Mouse (Mus musculus): ENCODE data around the gene Nfix. TPM values are rescaled to one million over a fixed set of nuclear protein-coding genes. Genes with fewer than 3 reads are reported as not detected.

The Nfix gene
- polyA plus RNA-seq, 1 experiment from 2014 or later = 3.7 TPM

DNA sequence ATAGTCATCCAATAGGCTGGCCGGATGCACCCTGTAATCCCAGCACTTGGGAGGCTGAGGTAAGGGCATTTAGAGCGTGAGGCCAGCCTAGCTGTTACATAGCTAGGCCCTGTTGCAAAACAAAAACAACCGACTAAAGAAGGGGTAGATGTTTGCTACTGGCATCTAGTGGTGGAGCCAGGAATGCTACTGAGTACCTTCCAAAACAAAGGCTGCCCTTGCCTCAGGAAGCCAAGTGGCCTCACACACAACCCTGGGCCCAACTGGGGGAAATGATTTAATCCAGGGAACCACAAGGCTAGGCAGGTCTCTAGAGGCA lies 74.2 kb downstream of the Nfix start:
- Histone ChIP-seq H3K36me3 (ENCODE audit: control insufficient read depth, insufficient read depth, low read length) (no peaks in the 10 kb centered on the region), H3K4me1 (ENCODE audit: control insufficient read depth, insufficient read depth, low read length) (peaks cover 21% of the 10 kb centered on the region), H3K9me3 (ENCODE audit: control insufficient read depth, low read length) (no peaks in the 10 kb centered on the region), H3K27me3 (ENCODE audit: control insufficient read depth, insufficient read depth, low read length) (peaks cover 19% of the 10 kb centered on the region; the same call in 1 of the 2 replicates), H3K9ac (ENCODE audit: low read length) (no peak overlapping the region), H3K4me2 (ENCODE audit: low read depth) (no peak overlapping the region), H3K27ac (ENCODE audit: low read depth, low read length) (no peak overlapping the region), H3K4me3 (ENCODE audit: low read depth, low read length) (no peak overlapping the region)
- 25% methylated on average over 3 of the region's 3 CpGs for WGBS
- DNase-seq (ENCODE audit: low spot score) (no peak), ATAC-seq (ENCODE audit: insufficient read depth, low FRiP score, low TSS enrichment) (no peak)

DNA sequence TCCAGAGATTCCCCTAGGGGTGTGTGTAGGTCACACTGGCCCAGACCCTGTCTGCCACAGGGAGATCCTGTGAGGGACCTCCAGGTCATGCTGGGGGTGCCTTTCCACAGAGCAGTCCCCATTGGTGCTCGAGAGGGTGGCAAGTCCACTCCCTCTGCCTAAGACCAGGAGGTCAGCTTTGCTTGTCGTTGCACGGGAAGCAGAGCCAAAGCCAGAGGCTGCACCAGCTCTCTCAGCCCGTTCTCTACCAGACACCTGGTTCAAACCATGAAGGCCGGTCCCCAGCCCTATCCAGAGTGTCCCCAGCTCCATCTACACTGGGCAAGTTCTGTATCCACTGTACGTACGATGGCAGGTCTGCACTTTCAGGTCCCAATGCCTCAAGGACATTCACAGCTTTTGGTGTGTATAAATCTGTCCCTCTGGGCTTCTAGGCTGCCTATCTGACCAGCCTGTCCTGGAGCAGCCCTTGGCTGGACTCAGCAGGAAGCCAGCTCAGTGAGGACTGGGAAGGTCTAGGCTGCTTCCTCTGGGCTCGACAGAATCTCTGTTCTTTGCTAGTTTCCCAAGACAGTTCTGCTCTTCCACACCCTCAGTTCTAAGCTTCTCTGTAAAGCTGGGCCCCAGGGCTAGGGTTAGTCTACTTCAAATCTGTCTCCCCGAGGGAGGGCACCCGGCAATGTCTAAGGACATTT lies 74.8 kb downstream of the Nfix start:
- Histone ChIP-seq H3K9ac (ENCODE audit: low read length) (no peak overlapping the region), H3K9me3 (ENCODE audit: control insufficient read depth, low read length) (no peaks in the 10 kb centered on the region), H3K36me3 (ENCODE audit: control insufficient read depth, insufficient read depth, low read length) (no peaks in the 10 kb centered on the region), H3K4me2 (ENCODE audit: low read depth) (no peak overlapping the region), H3K4me1 (ENCODE audit: control insufficient read depth, insufficient read depth, low read length) (peaks cover 18% of the 10 kb centered on the region), H3K27me3 (ENCODE audit: control insufficient read depth, insufficient read depth, low read length) (peaks cover 19% of the 10 kb centered on the region; the same call in 1 of the 2 replicates), H3K4me3 (ENCODE audit: low read depth, low read length) (no peak overlapping the region), H3K27ac (ENCODE audit: low read depth, low read length) (no peak overlapping the region)
- 62% methylated on average over 10 of the region's 10 CpGs for WGBS
- DNase-seq (ENCODE audit: low spot score) = no peak
- no peak for ATAC-seq (ENCODE audit: insufficient read depth, low FRiP score, low TSS enrichment)

DNA sequence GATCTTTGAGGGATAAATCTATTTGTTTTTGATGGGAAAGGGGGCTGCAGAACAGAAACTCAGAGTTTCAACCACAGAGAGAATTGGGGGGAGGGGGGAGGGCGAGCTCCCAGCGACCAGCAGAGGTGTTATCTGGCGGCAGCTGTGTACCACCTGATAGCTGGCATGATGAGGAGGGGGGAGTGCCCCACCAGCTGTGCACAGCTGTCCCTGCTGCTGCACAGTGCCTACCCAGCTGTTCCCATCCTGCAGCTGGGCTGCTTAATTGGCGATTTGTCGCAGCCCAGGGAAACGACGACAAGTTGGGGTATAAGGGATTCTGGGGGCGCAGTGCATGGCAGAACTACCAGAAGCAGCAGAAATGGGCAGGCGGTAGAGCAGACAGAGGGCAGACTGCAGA lies 75.5 kb downstream of the Nfix start:
- no peak overlapping the region for H3K4me2 ChIP-seq (ENCODE audit: low read depth)
- peaks cover 18% of the 10 kb centered on the region for H3K4me1 ChIP-seq (ENCODE audit: control insufficient read depth, insufficient read depth, low read length)
- ATAC-seq (ENCODE audit: insufficient read depth, low FRiP score, low TSS enrichment) = no peak
- WGBS = 54% methylated on average over 9 of the region's 9 CpGs
- peaks cover 24% of the 10 kb centered on the region; the same call in 1 of the 2 replicates for H3K27me3 ChIP-seq (ENCODE audit: control insufficient read depth, insufficient read depth, low read length)
- no peak overlapping the region for H3K27ac ChIP-seq (ENCODE audit: low read depth, low read length)
- no peaks in the 10 kb centered on the region for H3K36me3 ChIP-seq (ENCODE audit: control insufficient read depth, insufficient read depth, low read length)
- no peak overlapping the region for H3K4me3 ChIP-seq (ENCODE audit: low read depth, low read length)
- no peak for DNase-seq (ENCODE audit: low spot score)
- no peak overlapping the region for H3K9ac ChIP-seq (ENCODE audit: low read length)
- no peaks in the 10 kb centered on the region for H3K9me3 ChIP-seq (ENCODE audit: control insufficient read depth, low read length)

DNA sequence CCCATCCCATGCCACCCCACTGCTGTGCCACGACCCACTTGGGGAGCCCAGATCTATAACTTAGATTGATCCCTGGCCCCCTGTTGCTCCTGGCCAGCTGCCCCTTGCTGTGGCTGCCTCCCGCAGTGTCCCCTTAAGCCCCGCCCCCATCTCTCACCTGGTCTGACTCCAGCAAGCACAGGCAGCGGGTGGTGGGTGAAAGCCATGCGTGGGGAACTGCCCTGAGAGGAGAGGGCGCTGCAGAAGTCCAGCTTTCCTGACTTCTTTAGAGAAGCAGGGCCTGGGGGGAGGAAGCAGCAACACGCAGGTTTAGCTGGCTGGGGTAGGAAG lies 76.6 kb downstream of the Nfix start:
- Histone ChIP-seq H3K4me1 (ENCODE audit: control insufficient read depth, insufficient read depth, low read length) (peaks cover 18% of the 10 kb centered on the region), H3K4me3 (ENCODE audit: low read depth, low read length) (no peak overlapping the region), H3K27me3 (ENCODE audit: control insufficient read depth, insufficient read depth, low read length) (peaks cover 34% of the 10 kb centered on the region), H3K4me2 (ENCODE audit: low read depth) (peak overlapping the region; percentile 21), H3K9me3 (ENCODE audit: control insufficient read depth, low read length) (no peaks in the 10 kb centered on the region), H3K27ac (ENCODE audit: low read depth, low read length) (peak overlapping the region; percentile 81; the same call in 1 of the 2 replicates), H3K36me3 (ENCODE audit: control insufficient read depth, insufficient read depth, low read length) (no peaks in the 10 kb centered on the region), H3K9ac (ENCODE audit: low read length) (peak overlapping the region; percentile 46; the same call in 1 of the 2 replicates)
- WGBS = 24% methylated on average over 7 of the region's 7 CpGs
- no peak for ATAC-seq (ENCODE audit: insufficient read depth, low FRiP score, low TSS enrichment)
- DNase-seq (ENCODE audit: low spot score) = no peak

DNA sequence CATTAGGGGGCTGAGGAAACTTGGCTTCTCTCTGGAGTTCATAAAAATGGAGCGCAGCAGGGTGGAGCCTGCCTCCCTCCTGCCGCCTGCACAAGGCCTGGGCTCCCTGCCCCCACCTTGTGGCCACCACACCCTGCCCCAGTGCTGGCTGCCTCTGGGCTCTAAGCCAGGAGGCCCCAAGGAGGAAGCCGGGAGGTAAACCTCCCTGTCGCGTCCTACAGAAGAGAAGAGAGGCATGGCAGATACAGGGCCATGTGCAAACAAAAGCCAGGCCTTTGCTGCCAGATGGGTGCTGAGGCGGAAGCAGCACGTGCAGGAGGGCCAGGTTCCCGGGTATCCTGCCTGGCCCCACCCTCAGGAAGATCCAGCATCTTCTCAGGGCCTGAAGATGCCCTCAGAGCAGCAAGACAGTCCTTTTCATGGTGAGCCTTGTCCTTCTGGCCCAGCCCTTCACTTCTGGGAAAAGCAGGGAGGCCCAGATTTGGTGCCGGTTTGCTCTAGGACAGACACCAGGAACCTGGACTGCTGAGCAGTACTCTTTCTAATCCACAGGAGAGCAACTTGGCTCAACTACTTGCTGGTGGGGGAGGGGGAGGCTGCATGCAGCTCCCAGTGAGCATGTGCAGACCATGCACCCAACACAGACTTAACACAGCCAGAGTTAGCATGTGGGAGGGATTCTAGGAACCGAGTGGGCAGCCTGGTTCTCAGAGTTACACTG lies 77.1 kb downstream of the Nfix start, which contains the start of gene G430095P16Rik:
G430095P16Rik (plus strand) TSS at position 158 of the 721 bp plus-strand sequence.
- Histone ChIP-seq H3K9me3 (ENCODE audit: control insufficient read depth, low read length) (no peaks in the 10 kb centered on the region), H3K27me3 (ENCODE audit: control insufficient read depth, insufficient read depth, low read length) (peaks cover 35% of the 10 kb centered on the region), H3K4me3 (ENCODE audit: low read depth, low read length) (no peak within 1 kb of the TSS), H3K4me2 (ENCODE audit: low read depth) (peak within 1 kb of the TSS; percentile 21), H3K4me1 (ENCODE audit: control insufficient read depth, insufficient read depth, low read length) (peaks cover 18% of the 10 kb centered on the region), H3K27ac (ENCODE audit: low read depth, low read length) (peak within 1 kb of the TSS; percentile 81), H3K36me3 (ENCODE audit: control insufficient read depth, insufficient read depth, low read length) (no peaks in the 10 kb centered on the region), H3K9ac (ENCODE audit: low read length) (peak within 1 kb of the TSS; percentile 46)
- ATAC-seq (ENCODE audit: insufficient read depth, low FRiP score, low TSS enrichment) = peak; percentile 53; the same call in 1 of the 2 replicates
- WGBS = 27% methylated on average over 10 of the region's 10 CpGs
- peak; percentile 55 for DNase-seq (ENCODE audit: low spot score)

DNA sequence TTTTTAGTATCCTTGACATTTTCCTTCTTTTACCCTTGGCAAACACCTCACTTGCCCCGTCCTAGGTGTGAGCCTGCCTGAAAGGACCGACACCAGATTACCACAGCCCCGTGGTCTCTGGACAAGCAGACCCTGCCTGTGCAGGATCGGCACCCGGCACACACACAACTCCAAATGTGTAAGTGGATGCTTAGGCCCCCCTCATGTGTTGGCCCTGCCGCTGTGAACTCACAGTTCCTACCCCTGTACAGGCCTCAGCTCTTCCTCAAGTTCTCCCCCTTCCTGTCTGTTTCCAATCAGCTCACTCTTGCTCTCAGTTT lies 77.7 kb downstream of the Nfix start:
- peak overlapping the region; percentile 46 for H3K9ac ChIP-seq (ENCODE audit: low read length)
- ATAC-seq (ENCODE audit: insufficient read depth, low FRiP score, low TSS enrichment) (peak; percentile 32; the same call in 1 of the 2 replicates), DNase-seq (ENCODE audit: low spot score) (no peak)
- no peaks in the 10 kb centered on the region for H3K36me3 ChIP-seq (ENCODE audit: control insufficient read depth, insufficient read depth, low read length)
- no peak overlapping the region for H3K4me3 ChIP-seq (ENCODE audit: low read depth, low read length)
- H3K27ac ChIP-seq (ENCODE audit: low read depth, low read length) = peak overlapping the region; percentile 81
- no peaks in the 10 kb centered on the region for H3K9me3 ChIP-seq (ENCODE audit: control insufficient read depth, low read length)
- WGBS = 66% methylated on average over 6 of the region's 6 CpGs
- H3K27me3 ChIP-seq (ENCODE audit: control insufficient read depth, insufficient read depth, low read length) = peaks cover 40% of the 10 kb centered on the region
- H3K4me1 ChIP-seq (ENCODE audit: control insufficient read depth, insufficient read depth, low read length) = peaks cover 18% of the 10 kb centered on the region
- peak overlapping the region; percentile 21; the same call in 1 of the 2 replicates for H3K4me2 ChIP-seq (ENCODE audit: low read depth)

DNA sequence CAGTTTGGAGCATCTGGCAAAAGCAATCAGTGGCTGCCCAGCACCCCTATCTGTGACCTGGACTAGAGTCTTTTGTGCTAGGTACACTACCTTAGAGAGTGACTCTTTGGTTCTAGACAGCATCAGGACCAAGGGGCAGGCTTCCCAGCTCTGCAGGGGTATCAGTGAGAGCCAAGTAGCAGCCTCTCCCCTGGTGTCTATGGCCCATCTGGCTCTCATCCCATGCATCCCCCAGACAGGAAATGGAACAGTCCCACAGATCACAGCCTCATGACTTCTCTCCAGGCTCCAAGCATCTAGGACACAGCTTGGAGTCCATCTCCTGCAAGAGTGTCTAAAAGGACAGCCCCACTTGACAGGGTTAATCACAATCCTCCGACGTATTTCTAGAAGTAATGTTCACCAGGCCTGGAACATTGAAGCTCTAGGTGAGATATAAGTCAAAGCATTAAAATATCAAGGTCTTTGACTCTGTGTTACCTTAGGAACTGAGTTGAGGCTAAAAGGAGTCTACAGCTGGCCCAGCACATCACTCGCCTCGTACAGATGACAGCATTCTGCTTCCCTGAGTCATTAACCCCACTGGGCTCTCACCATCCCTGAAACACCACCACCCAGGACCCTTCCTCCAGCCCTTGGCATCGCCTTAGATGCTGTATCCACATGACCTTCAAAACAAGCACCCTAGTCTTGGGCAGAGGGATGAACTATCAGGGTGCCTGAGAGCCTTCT lies 81.0 kb downstream of the Nfix start:
- ATAC-seq (ENCODE audit: insufficient read depth, low FRiP score, low TSS enrichment) = no peak
- H3K9me3 ChIP-seq (ENCODE audit: control insufficient read depth, low read length) = no peaks in the 10 kb centered on the region
- DNase-seq (ENCODE audit: low spot score) = no peak
- peaks cover 57% of the 10 kb centered on the region for H3K27me3 ChIP-seq (ENCODE audit: control insufficient read depth, insufficient read depth, low read length)
- H3K4me1 ChIP-seq (ENCODE audit: control insufficient read depth, insufficient read depth, low read length) = peaks cover 14% of the 10 kb centered on the region
- 82% methylated on average over 5 of the region's 5 CpGs for WGBS
- no peaks in the 10 kb centered on the region for H3K36me3 ChIP-seq (ENCODE audit: control insufficient read depth, insufficient read depth, low read length)
- H3K9ac ChIP-seq (ENCODE audit: low read length) = no peak overlapping the region
- H3K4me3 ChIP-seq (ENCODE audit: low read depth, low read length) = no peak overlapping the region
- H3K27ac ChIP-seq (ENCODE audit: low read depth, low read length) = no peak overlapping the region
- no peak overlapping the region for H3K4me2 ChIP-seq (ENCODE audit: low read depth)

DNA sequence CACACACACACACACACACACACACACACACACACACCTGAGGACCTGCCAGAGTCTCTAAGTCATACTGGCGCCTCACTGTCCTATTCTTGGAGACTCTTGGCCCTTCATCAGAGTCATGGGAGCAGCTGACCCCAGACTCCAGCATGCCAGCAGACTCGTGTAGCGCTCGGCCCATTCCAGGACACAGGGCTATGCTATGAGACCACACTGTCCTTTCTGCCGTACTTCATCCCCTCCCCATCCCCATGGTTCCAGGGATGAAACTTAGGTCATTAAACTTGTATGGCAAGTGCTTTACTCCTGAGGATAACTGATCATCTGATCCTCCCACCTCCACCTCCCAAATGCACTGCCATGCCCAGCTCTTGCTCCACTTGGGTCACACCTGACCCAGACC lies 81.7 kb downstream of the Nfix start:
- DNase-seq (ENCODE audit: low spot score) = no peak
- no peak overlapping the region for H3K9ac ChIP-seq (ENCODE audit: low read length)
- no peak overlapping the region for H3K27ac ChIP-seq (ENCODE audit: low read depth, low read length)
- H3K27me3 ChIP-seq (ENCODE audit: control insufficient read depth, insufficient read depth, low read length) = peaks cover 62% of the 10 kb centered on the region
- H3K4me3 ChIP-seq (ENCODE audit: low read depth, low read length) = no peak overlapping the region
- ATAC-seq (ENCODE audit: insufficient read depth, low FRiP score, low TSS enrichment) = no peak
- peaks cover 18% of the 10 kb centered on the region for H3K4me1 ChIP-seq (ENCODE audit: control insufficient read depth, insufficient read depth, low read length)
- WGBS = 77% methylated on average over 5 of the region's 5 CpGs
- no peaks in the 10 kb centered on the region for H3K36me3 ChIP-seq (ENCODE audit: control insufficient read depth, insufficient read depth, low read length)
- H3K9me3 ChIP-seq (ENCODE audit: control insufficient read depth, low read length) = no peaks in the 10 kb centered on the region
- H3K4me2 ChIP-seq (ENCODE audit: low read depth) = no peak overlapping the region

Measured in neural tube, embryonic 11.5 days (tissue).